ENCODE assay signal across 8 mouse cellular contexts in genomic region chrX:41920574-41920973, GRCm38 (mm10). TPM values are rescaled to one million over a fixed set of nuclear protein-coding genes. Genes with fewer than 3 reads are reported as not detected.
DNase-seq lines count a peak whose midpoint lies in the region; ATAC-seq lines count a peak whose summit lies in the region.

TSS of gene Thoc2 (minus strand) at chrX:41920674.

- no peak for DNase-seq in thymus, postnatal 0 days (ENCODE audit: low spot score)
- no peak for DNase-seq in thymus, adult 18-20 months
- no peak for DNase-seq in hindbrain, embryonic 10.5 days (ENCODE audit: low spot score)
- DNase-seq in liver, embryonic 13.5 days = no peak
- DNase-seq in c-Kit-positive CD71-positive TER-119-positive erythroid progenitor cells, embryonic 14.5 days (ENCODE audit: low spot score) = no peak
- DNase-seq in MN1 (ENCODE audit: low spot score) = no peak
- no peak for DNase-seq in right cerebral cortex, postnatal 4 days

- no peaks in the 10 kb centered on the region for H3K27me3 ChIP-seq in forebrain, embryonic 13.5 days
- no peaks in the 10 kb centered on the region for H3K27me3 ChIP-seq in hindbrain, embryonic 10.5 days (ENCODE audit: insufficient read depth, poor library complexity, severe bottlenecking)
- no peaks in the 10 kb centered on the region for H3K27me3 ChIP-seq in liver, embryonic 13.5 days

- ATAC-seq in forebrain, embryonic 13.5 days = no peak
- no peak for ATAC-seq in liver, embryonic 13.5 days (ENCODE audit: low read depth)

- no peaks in the 10 kb centered on the region for H3K36me3 ChIP-seq in forebrain, embryonic 13.5 days (ENCODE audit: poor library complexity, severe bottlenecking)
- H3K36me3 ChIP-seq in hindbrain, embryonic 10.5 days = no peaks in the 10 kb centered on the region
- no peaks in the 10 kb centered on the region for H3K36me3 ChIP-seq in liver, embryonic 13.5 days

- H3K9me3 ChIP-seq in forebrain, embryonic 13.5 days (replicated peaks) = no peaks in the 10 kb centered on the region
- no peaks in the 10 kb centered on the region for H3K9me3 ChIP-seq in hindbrain, embryonic 10.5 days
- no peaks in the 10 kb centered on the region for H3K9me3 ChIP-seq in liver, embryonic 13.5 days (replicated peaks)

- H3K9ac ChIP-seq in forebrain, embryonic 13.5 days = no peak within 1 kb of the TSS
- no peak within 1 kb of the TSS for H3K9ac ChIP-seq in liver, embryonic 13.5 days

- H3K4me1 ChIP-seq in forebrain, embryonic 13.5 days = no peaks in the 10 kb centered on the region
- no peaks in the 10 kb centered on the region for H3K4me1 ChIP-seq in hindbrain, embryonic 10.5 days (replicated peaks)
- no peaks in the 10 kb centered on the region for H3K4me1 ChIP-seq in liver, embryonic 13.5 days (replicated peaks)

- no peak within 1 kb of the TSS for H3K4me3 ChIP-seq in forebrain, embryonic 13.5 days
- H3K4me3 ChIP-seq in hindbrain, embryonic 10.5 days = no peak within 1 kb of the TSS
- H3K4me3 ChIP-seq in liver, embryonic 13.5 days (replicated peaks) = no peak within 1 kb of the TSS

- H3K27ac ChIP-seq in forebrain, embryonic 13.5 days = no peak within 1 kb of the TSS
- H3K27ac ChIP-seq in hindbrain, embryonic 10.5 days = no peak within 1 kb of the TSS
- H3K27ac ChIP-seq in liver, embryonic 13.5 days = no peak within 1 kb of the TSS

- WGBS in forebrain, embryonic 13.5 days = 88% methylated on average over 1 of the region's 1 CpGs
- WGBS in hindbrain, embryonic 10.5 days = 98% methylated on average over 1 of the region's 1 CpGs
- WGBS in liver, embryonic 13.5 days (ENCODE audit: insufficient replicate concordance) = 76% methylated on average over 1 of the region's 1 CpGs

- no peak within 1 kb of the TSS for H3K4me2 ChIP-seq in forebrain, embryonic 13.5 days
- no peak within 1 kb of the TSS for H3K4me2 ChIP-seq in liver, embryonic 13.5 days

RNA-seq across cellular contexts. Expression of gene Thoc2, which starts in this region (rescaled TPM):
- 89.5 and 101 TPM in 2 replicates for polyA plus RNA-seq in thymus, postnatal 0 days (2015; fragmentation: Nextera tagmentation; extraction: Ambion mirVana)
- polyA plus RNA-seq in forebrain, embryonic 13.5 days (2015; fragmentation: Nextera tagmentation; extraction: Ambion mirVana) = 99.1 and 99.4 TPM in 2 replicates
- 65.3 and 78.3 TPM in 2 replicates for polyA plus RNA-seq in hindbrain, embryonic 10.5 days (2016; fragmentation: Nextera tagmentation; extraction: Ambion mirVana)
- 32.0 and 45.2 TPM in 2 replicates for polyA plus RNA-seq in liver, embryonic 13.5 days (2015; fragmentation: Nextera tagmentation; extraction: Ambion mirVana)
